Mouse (Mus musculus) embryonic facial prominence, embryonic 12.5 days (tissue): Measurements from ENCODE around the gene Mpp2. TPM values are rescaled to one million over a fixed set of nuclear protein-coding genes. Genes with fewer than 3 reads are reported as not detected.

Experiments used
- ATAC-seq: fragments of 200-750 bp; cut with Nextera tagmentation; 2 replicates; pipeline ENCODE4 v1.8.0; 2017; ENCODE audit not compliant: insufficient number of reproducible peaks, insufficient read depth, low FRiP score, low TSS enrichment
- H3K27ac ChIP-seq: fragments of 300-500 bp; sonication (generic); 2 replicates; pipeline ENCODE4 v1.5.1; 2016; ENCODE audit warnings: mild to moderate bottlenecking
- H3K27me3 ChIP-seq: fragments of 300-500 bp; sonication (generic); 2 replicates; pipeline ENCODE4 v1.6.1; 2016; ENCODE audit warnings: mild to moderate bottlenecking, moderate library complexity
- H3K36me3 ChIP-seq: fragments of 300-500 bp; sonication (generic); 2 replicates; pipeline ENCODE4 v1.6.1; 2016; ENCODE audit warnings: mild to moderate bottlenecking
- H3K4me1 ChIP-seq: fragments of 300-500 bp; sonication (generic); 2 replicates; pipeline ENCODE4 v1.6.1; 2016
- H3K4me2 ChIP-seq: fragments of 300-500 bp; sonication (generic); replicated peaks from 2 replicates; pipeline ENCODE4 v1.6.1; 2016; ENCODE audit warnings: mild to moderate bottlenecking, moderate library complexity
- H3K4me3 ChIP-seq: fragments of 300-500 bp; sonication (generic); 2 replicates; pipeline ENCODE4 v1.5.1; 2016; ENCODE audit warnings: mild to moderate bottlenecking
- H3K9ac ChIP-seq: fragments of 300-500 bp; sonication (generic); 2 replicates; pipeline ENCODE4 v1.6.1; 2016; ENCODE audit warnings: mild to moderate bottlenecking, moderate library complexity
- H3K9me3 ChIP-seq: fragments of 300-500 bp; sonication (generic); 2 replicates; pipeline ENCODE4 v1.6.1; 2016; ENCODE audit warnings: mild to moderate bottlenecking, moderate library complexity
- WGBS: fragments of 180-500 bp; shearing (Covaris S2); methylation state at CpG from one replicate; pipeline ENCODE4 v1.1.7; 2016; 5-methylcytosine and 5-hydroxymethylcytosine counted together
- polyA plus RNA-seq: library from polyadenylated mRNA; unstranded; fragments of >200 nt; fragmentation: Nextera tagmentation; extraction: Ambion mirVana; gene quantifications from 2 replicates; pipeline ENCODE4 v1.2.1, GENCODE M21; 2016

The Mpp2 gene
- polyA plus RNA-seq, 1 experiment from 2014 or later = 12.8 TPM

DNA sequence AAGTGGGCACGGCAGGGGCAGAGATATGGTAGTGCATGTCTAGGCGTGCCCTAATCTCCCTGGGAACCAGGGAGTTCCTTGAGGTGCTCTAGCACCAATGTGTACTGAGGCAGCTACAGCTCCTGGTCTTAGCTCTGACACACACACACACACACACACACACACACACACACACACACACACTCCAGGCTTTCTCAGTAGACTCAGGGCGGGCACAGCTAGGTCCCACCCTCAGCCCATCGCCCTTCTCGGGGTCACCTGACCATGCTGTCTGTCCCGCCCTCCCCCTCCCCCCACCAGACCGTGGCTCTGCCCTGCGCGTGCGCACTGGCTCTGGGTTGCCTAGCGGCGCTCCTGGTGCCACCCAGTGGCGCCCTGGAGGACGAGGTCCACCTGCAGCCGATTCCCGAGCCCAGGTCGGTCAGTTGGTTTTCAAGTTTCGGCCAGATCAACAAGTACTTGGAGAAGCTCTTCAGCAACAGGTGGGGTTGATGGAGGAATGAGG is 8.6 kb upstream of the Mpp2 start:
- peak overlapping the region; percentile 47 for H3K4me2 ChIP-seq
- H3K9ac ChIP-seq = 0 out of 2 replicates have a peak overlapping the region, but pooled peaks have one; percentile 4
- H3K36me3 ChIP-seq = no peaks in the 10 kb centered on the region
- peaks cover 22% of the 10 kb centered on the region; the same call in 1 of the 2 replicates for H3K27me3 ChIP-seq
- no peak overlapping the region for H3K27ac ChIP-seq
- no peaks in the 10 kb centered on the region for H3K9me3 ChIP-seq
- WGBS = 7% methylated on average over 18 of the region's 18 CpGs
- H3K4me1 ChIP-seq = peaks cover 7% of the 10 kb centered on the region; the same call in 1 of the 2 replicates
- ATAC-seq = peak; percentile 75
- peak overlapping the region; percentile 19 for H3K4me3 ChIP-seq

- H3K4me1 ChIP-seq = peaks cover 7% of the 10 kb centered on the region; the same call in 1 of the 2 replicates
- H3K9ac ChIP-seq = no peak overlapping the region
- no peak overlapping the region for H3K27ac ChIP-seq
- peak overlapping the region; percentile 19; the same call in 1 of the 2 replicates for H3K4me3 ChIP-seq
- no peaks in the 10 kb centered on the region for H3K9me3 ChIP-seq
- peak overlapping the region; percentile 47 for H3K4me2 ChIP-seq
- H3K27me3 ChIP-seq = peaks cover 19% of the 10 kb centered on the region; the same call in 1 of the 2 replicates
- no peaks in the 10 kb centered on the region for H3K36me3 ChIP-seq
- no peak for ATAC-seq
- 80% methylated on average over 5 of the region's 5 CpGs for WGBS
Observed at GRCm38 (mm10) chr11:102096446-102096845, 8.1 kb upstream of the Mpp2 start.

DNA sequence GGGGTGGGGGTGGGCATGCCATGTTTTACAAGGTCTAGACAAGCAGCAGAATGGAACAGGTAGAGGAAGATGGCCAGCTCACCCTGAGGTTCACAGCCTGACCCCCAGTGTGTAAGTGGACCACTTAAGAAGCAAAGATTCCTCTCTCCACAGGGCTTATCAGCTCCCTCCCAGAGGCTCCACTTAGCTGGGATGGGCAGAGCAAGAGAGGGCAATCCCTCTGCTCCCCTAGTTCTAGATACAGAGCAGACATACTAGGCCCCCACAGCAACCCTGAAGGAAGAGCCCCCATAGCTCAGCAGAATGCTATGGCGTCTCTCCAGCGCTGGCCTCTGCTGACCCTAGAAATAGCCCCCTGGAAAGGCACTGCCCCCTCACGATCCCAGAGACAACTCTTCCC is 7.4 kb upstream of the Mpp2 start:
- no peak overlapping the region for H3K4me2 ChIP-seq
- H3K27ac ChIP-seq = no peak overlapping the region
- peaks cover 7% of the 10 kb centered on the region; the same call in 1 of the 2 replicates for H3K4me1 ChIP-seq
- H3K9me3 ChIP-seq = no peaks in the 10 kb centered on the region
- H3K27me3 ChIP-seq = peaks cover 14% of the 10 kb centered on the region; the same call in 1 of the 2 replicates
- H3K4me3 ChIP-seq = no peak overlapping the region
- 87% methylated on average over 3 of the region's 3 CpGs for WGBS
- no peak for ATAC-seq
- no peak overlapping the region for H3K9ac ChIP-seq
- H3K36me3 ChIP-seq = no peaks in the 10 kb centered on the region

- WGBS = under 1% methylated on average over 20 of the region's 20 CpGs
- no peaks in the 10 kb centered on the region for H3K27me3 ChIP-seq
- H3K4me2 ChIP-seq = peak overlapping the region; percentile 74
- H3K4me3 ChIP-seq = peak overlapping the region; percentile 71
- H3K27ac ChIP-seq = peak overlapping the region; percentile 90
- peaks cover 19% of the 10 kb centered on the region for H3K4me1 ChIP-seq
- H3K9me3 ChIP-seq = no peaks in the 10 kb centered on the region
- no peaks in the 10 kb centered on the region for H3K36me3 ChIP-seq
- no peak overlapping the region for H3K9ac ChIP-seq
- ATAC-seq = 0 out of 2 replicates have a peak, but pooled peaks have one; percentile 48
Observed at GRCm38 (mm10) chr11:102089088-102089808, 933 bp upstream of the Mpp2 start.

DNA sequence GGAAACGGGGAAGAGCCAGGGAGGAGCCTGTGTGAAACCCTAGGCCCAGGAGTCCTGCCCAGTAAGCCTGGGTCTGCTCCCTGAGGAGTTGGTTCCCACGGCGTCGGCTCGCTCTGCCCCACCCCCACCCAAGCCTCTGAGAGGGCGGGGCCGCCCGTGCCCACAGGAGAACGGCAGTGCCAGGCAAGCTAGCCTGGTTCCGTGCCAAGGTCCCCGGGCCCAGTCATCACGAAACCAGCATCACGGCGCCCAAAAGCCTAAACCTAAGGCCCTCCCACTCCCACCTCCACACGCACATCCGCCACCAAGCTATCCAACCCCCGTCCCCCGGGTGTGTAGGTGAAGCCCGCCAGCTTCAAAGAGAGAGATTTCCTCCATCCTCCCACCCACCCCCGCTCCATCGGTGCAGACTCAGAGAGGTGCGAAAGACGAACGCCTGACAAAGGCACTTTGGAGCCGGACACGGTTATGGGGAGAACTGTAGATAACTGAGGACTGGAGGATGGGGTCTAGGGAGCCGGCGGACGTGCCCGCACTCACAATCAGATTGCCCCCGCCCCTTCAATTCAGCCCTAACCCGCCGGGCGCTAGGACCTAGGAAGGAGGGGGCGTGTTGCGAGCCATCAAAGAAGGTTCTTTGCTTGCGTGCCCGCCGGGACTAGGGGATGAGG is 1.1 kb downstream of the Mpp2 start:
- H3K9ac ChIP-seq = peak overlapping the region; percentile 71
- WGBS = 0% methylated on average over 39 of the region's 39 CpGs
- H3K4me1 ChIP-seq = peaks cover 21% of the 10 kb centered on the region
- ATAC-seq = peak; percentile 62
- no peaks in the 10 kb centered on the region for H3K27me3 ChIP-seq
- H3K4me3 ChIP-seq = peak overlapping the region; percentile 71
- H3K9me3 ChIP-seq = no peaks in the 10 kb centered on the region
- H3K36me3 ChIP-seq = peaks cover 3% of the 10 kb centered on the region; the same call in 1 of the 2 replicates
- peak overlapping the region; percentile 74 for H3K4me2 ChIP-seq
- peak overlapping the region; percentile 90 for H3K27ac ChIP-seq

DNA sequence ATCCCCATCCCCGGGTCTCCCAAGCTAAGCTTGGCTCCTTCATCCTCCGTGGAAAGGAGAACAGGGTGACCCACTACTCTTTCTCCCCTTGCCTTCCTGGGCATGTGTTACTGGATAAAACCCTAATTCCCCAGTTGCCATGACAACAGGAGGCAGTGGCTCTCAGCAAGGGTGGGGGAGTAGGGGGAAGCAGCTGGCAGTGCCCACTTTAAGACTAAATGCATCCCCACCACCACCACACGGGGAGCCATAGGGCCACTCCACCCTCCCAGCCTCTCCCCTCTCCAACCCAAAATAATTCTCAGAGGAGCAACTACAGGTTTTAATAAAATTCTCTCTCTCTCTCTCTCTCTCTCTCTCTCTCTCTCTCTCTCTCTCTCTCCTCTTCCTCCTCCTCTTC is 2.0 kb downstream of the Mpp2 start:
- no peaks in the 10 kb centered on the region for H3K9me3 ChIP-seq
- H3K27ac ChIP-seq = peak overlapping the region; percentile 90; the same call in 1 of the 2 replicates
- peak overlapping the region; percentile 74 for H3K4me2 ChIP-seq
- H3K27me3 ChIP-seq = no peaks in the 10 kb centered on the region
- H3K4me3 ChIP-seq = peak overlapping the region; percentile 71
- WGBS = 16% methylated on average over 3 of the region's 3 CpGs
- no peak for ATAC-seq
- peaks cover 3% of the 10 kb centered on the region; the same call in 1 of the 2 replicates for H3K36me3 ChIP-seq
- H3K4me1 ChIP-seq = peaks cover 30% of the 10 kb centered on the region
- H3K9ac ChIP-seq = peak overlapping the region; percentile 71; the same call in 1 of the 2 replicates

DNA sequence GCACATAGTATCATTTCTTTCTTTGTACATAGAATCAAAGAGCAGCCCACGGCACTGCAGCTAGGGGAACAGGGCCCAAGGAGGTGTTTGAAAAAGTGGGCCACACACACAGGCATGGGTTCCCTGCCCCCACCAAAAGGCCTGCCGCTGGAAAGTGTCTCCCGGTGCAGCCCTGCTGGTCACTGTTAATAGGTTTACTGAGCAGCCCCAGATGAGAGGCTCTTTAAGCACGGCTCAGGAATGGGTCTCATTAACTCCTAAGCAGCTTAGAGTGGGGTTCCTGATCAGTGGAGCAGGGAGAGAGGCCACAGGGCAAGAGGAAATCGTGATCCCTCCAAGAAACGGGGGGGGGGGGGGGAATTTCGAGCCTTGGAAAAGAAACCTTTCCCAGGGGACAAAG is 4.2 kb downstream of the Mpp2 start:
- H3K27me3 ChIP-seq = no peaks in the 10 kb centered on the region
- no peak for ATAC-seq
- H3K4me3 ChIP-seq = no peak overlapping the region
- no peak overlapping the region for H3K27ac ChIP-seq
- no peaks in the 10 kb centered on the region for H3K9me3 ChIP-seq
- H3K9ac ChIP-seq = no peak overlapping the region
- peaks cover 3% of the 10 kb centered on the region; the same call in 1 of the 2 replicates for H3K36me3 ChIP-seq
- peaks cover 24% of the 10 kb centered on the region for H3K4me1 ChIP-seq
- 29% methylated on average over 7 of the region's 7 CpGs for WGBS
- no peak overlapping the region for H3K4me2 ChIP-seq

DNA sequence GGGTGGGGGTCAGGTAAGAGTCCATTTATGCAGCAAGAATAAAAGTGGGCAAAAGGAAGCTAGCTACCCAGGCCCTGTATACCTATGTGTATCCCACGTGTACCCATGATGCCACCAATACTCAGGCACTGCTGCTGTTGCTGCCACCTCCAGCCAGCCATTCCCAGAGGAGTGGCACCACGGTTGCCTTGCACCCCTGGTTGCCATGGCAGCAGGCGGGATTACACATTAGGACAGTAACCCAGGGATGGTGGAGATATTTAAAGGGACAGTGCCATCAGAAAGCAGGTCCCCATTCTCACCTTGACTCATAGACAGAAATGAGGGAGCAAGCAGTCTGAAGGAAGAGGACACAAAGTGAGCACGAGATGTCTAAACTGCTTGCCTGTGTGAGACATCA is 5.1 kb downstream of the Mpp2 start:
- H3K9me3 ChIP-seq = no peaks in the 10 kb centered on the region
- peaks cover 24% of the 10 kb centered on the region for H3K4me1 ChIP-seq
- H3K4me3 ChIP-seq = no peak overlapping the region
- H3K27me3 ChIP-seq = no peaks in the 10 kb centered on the region
- peaks cover 7% of the 10 kb centered on the region; the same call in 1 of the 2 replicates for H3K36me3 ChIP-seq
- ATAC-seq = no peak
- no peak overlapping the region for H3K9ac ChIP-seq
- WGBS = 54% methylated on average over 4 of the region's 4 CpGs
- no peak overlapping the region for H3K4me2 ChIP-seq
- no peak overlapping the region for H3K27ac ChIP-seq

DNA sequence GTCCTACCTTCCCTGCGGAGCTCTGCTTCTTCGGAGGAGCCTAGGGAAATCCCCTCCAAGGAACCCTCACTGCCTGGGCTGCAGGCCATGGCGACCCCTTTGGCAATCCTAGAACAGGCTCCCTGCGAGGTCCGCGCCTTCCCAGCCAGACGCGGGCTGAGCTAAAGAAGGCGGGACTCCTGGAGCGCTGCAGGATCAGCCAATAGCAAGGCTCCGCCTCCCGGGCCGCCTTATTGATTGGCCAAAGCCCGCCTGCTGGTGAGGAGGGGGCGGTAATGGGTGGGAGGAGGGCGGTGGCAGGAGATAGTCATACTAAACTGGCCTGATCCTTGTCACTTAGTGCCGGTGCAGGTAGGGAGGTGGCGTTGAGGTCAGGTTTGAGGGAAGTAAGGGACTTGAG is 6.0 kb downstream of the Mpp2 start:
- H3K4me1 ChIP-seq = peaks cover 24% of the 10 kb centered on the region

DNA sequence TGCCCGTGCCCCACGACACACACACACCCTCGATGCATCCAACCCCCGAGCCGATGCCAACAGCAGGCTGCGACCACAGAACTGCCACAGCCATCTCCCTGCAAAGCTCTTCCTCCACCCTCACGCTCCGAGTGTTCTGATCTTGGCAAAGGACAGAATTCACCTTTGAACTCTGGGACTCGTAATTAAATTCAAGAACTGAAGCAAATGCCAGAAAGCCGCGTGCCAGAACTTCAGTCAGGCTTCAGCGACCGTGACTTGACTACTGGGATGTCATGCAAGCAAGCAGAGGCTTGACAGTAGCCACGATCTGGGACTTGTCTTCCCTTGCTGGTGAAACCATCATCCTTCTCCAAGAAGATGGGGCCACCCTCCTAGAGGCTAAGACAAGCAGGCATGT is 14.6 kb downstream of the Mpp2 start:
- Histone ChIP-seq H3K4me2 (no peak overlapping the region), H3K36me3 (peaks cover 7% of the 10 kb centered on the region; the same call in 1 of the 2 replicates), H3K9me3 (no peaks in the 10 kb centered on the region), H3K4me3 (no peak overlapping the region), H3K27me3 (0 out of 2 replicates have a peak, but pooled peaks cover 5% of the 10 kb centered on the region), H3K27ac (no peak overlapping the region), H3K9ac (no peak overlapping the region), H3K4me1 (peaks cover 12% of the 10 kb centered on the region)
- WGBS = 79% methylated on average over 14 of the region's 14 CpGs
- ATAC-seq = no peak

More for the DNA sequence above, 6.0 kb downstream of the Mpp2 start:
- Histone ChIP-seq H3K9ac (peak overlapping the region; percentile 57), H3K4me2 (peak overlapping the region; percentile 93), H3K27ac (no peak overlapping the region), H3K4me3 (peak overlapping the region; percentile 43), H3K27me3 (no peaks in the 10 kb centered on the region), H3K36me3 (peaks cover 10% of the 10 kb centered on the region; the same call in 1 of the 2 replicates), H3K9me3 (no peaks in the 10 kb centered on the region)
- ATAC-seq = peak; percentile 79
- WGBS = 1% methylated on average over 18 of the region's 18 CpGs

GRCm38 (mm10) chr11:102072729-102073128 is 15.6 kb downstream of the Mpp2 start:
- H3K4me2 ChIP-seq = no peak overlapping the region
- WGBS = 79% methylated on average over 5 of the region's 5 CpGs
- no peak for ATAC-seq
- no peak overlapping the region for H3K9ac ChIP-seq
- H3K9me3 ChIP-seq = no peaks in the 10 kb centered on the region
- H3K27me3 ChIP-seq = 0 out of 2 replicates have a peak, but pooled peaks cover 5% of the 10 kb centered on the region
- no peak overlapping the region for H3K4me3 ChIP-seq
- no peaks in the 10 kb centered on the region for H3K36me3 ChIP-seq
- H3K27ac ChIP-seq = no peak overlapping the region
- H3K4me1 ChIP-seq = peaks cover 12% of the 10 kb centered on the region
